Mouse (Mus musculus) ES-Bruce4 (cell line): Measurements from ENCODE around the gene Lmod2.
A peak's percentile ranks its signal among the peaks of the same experiment; 100 is the strongest.

Experiments used
- CTCF ChIP-seq: IDR thresholded peaks from one replicate; pipeline ENCODE4 v1.8.1; 2011; ENCODE audit warnings: low read depth, low read length
- EP300 ChIP-seq: IDR thresholded peaks from 2 replicates; pipeline ENCODE4 v1.6.1; 2011; ENCODE audit warnings: low read depth, low read length; ENCODE audit not compliant: insufficient read depth
- POLR2A ChIP-seq: IDR thresholded peaks from one replicate; pipeline ENCODE4 v1.8.1; 2011; ENCODE audit warnings: low read length; ENCODE audit not compliant: insufficient read depth

DNA sequence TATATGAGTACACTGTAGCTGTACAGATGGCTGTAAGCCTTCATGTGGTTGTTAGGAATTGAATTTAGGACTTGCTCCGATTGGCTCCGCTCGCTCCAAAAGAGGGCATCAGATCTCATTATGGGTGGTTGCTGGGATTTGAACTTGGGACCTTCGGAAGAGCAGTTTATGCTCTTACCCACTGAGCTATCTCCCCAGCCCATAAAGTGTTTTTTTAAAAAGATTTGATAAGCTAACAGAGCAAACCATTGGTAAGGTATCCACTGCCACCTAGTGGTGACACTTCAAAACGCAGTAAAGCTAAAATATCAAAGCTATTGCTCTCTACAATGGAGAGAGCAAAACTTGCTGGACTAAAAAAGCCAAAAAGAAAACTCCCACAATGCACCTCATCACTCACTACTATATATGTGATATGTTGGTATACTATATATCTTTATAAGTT, 30.0 kb downstream of the Lmod2 start:
- TF ChIP-seq CTCF (peak; percentile 28), EP300 (no peak), POLR2A (no peak)
